Mouse (Mus musculus): ENCODE measurements around the gene Ctss. TPM values are rescaled to one million over a fixed set of nuclear protein-coding genes. Genes with fewer than 3 reads are reported as not detected.
"Not testable (repeated sequence)": the region's sequence is repeated elsewhere in the genome, so short reads cannot be mapped to it uniquely, and the experiment has no call there.

Ctss gene
- total RNA-seq, 1 experiment from 2014 or later = 20.2 TPM

DNA sequence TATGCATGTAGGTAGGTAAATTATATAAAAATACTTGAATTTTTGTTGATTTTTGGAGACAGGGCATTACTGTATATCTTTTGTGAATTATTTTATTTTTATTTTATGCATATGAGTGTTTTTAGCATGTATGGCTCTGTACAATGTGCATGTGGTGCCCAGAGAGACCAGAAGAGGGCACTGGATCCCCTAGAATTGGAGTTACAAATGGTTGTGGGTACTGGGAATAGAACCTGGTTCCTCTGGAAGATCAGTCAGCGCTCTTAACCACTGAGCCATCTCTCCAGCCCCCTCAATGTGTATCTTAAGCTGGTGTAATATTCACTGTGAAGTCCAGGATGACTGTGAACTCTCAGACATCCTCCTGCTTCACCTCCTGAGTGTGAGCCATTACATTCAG, 8.3 kb downstream of the Ctss start:
- DNase-seq = no peak

DNA sequence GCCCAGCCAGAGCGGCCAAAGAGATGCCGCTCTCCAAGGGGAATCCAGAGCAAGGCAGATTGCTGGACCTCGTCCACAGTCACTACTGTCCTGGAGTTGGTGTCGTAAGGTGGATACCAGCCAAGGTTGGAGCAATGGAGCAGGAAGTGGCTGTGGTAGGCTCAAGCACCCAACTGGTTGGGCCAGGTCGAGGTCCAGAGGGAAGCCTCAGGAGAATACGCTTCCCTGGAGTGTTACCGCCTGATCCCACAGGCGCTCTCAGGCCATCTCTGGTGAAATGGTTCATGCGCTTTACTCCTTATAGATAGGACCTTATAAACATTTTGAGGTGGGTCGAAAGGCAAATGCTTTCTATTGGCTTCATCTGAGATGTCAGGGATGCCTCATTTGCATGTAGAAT, 12.3 kb downstream of the Ctss start:
- DNase-seq = no peak

DNA sequence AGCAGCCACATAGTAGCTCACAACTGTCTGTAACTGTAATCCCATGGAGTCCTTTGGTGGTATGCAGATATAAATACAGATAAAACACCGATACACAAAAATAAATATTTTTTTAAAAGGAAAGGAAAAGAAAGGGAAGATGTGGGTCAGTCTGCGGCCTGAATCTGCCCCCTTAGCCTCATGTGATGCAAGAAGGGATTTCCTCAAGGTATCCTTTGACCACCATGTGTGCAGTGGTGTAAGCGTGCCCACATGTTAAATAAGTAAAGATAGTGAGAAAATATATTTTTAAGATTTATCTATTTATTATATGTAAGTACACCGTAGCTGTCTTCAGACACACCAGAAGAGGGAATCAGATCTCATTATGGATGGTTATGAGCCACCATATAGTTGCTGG, 13.3 kb downstream of the Ctss start:
- no peak for DNase-seq

DNA sequence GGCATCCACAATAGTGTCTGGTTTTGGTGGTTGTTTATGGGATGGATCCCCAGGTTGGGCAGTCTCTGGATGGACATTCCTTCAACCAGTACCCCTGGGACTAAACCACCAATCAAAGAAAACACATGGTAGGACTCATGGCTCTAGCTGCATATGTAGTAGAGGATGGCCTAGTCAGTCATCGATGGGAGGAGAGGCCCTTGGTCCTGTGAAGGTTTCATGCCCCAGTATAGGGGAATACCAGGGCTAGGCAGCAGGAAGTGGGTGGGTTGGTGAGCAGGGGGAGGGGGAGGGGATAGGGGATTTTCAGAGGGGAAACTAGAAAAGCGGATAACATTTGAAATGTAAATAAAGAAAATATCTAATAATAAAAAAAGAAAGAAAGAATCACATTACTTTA, 14.6 kb downstream of the Ctss start:
- DNase-seq = not testable (repeated sequence)

DNA sequence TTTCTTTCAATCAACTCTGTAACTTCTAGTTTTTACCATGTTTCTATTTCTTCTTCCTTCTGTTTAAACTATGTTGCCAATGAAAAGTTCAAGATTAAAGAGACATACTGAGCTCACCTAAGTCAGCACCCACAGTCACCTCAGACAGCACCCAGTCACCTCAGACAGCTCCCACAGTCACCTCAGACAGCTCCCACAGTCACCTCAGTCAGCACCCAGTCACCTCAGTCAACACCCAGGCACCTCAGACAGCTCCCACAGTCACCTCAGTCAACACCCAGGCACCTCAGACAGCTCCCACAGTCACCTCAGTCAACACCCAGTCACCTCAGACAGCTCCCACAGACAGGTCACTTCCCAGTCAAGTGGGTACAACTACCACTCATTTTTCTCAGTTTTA, 15.6 kb downstream of the Ctss start:
- no peak for DNase-seq

DNA sequence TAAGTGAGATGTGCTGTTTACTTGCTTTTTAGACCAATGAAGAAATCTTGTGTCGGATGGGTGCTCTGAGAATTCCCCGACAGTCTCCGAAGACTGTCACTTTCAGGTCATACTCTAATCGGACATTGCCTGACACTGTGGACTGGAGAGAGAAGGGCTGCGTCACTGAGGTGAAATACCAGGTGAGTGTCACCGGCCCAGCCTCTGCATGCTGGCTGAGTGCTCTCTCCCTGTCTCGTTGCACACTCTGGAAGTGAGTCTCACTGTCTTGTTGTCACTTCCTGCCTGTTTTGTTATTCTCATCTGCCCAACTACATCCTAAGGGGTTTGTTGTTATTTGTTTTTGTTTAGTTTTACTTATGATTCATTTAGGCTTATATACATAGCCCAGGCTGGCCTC, 16.4 kb downstream of the Ctss start:
- no peak for DNase-seq

DNA sequence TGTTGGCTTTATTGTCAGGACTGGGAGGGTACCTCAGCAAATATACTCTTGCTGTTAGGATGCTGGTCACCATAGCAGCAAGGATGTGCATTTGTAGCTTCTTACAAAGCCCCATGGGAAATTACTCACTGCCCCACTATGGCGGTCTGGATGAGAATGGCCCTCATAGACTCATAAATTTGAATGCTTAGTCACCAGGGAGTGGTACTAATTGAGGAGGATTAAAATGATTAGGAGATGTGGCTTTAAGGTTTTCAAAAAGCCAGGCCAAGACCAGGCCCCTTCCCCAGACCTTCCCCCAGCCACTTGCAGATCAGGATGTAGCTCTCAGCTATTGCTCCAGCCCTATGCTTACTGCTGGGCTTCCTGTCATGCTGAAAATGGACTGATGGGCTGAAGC, 23.6 kb downstream of the Ctss start:
- no peak for DNase-seq

DNA sequence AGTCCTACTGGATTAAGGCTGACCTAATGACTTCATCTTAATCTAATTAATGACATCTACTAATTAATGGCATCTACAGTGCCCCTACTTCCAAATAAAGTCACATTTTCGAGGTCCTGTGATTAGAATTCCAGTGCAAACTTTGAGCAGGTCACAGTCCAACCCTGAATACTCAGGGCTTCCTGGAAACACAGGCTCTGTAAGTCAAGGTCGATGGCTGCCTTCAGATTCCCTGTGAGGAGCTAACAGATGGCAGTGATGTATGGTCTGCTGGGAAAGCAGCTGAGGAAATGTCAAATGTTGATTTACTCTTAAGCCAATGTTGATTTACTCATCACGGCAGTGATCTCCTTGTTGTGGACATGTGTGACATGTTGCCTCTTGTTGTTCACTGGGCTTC, 27.4 kb downstream of the Ctss start:
- DNase-seq = no peak

DNA sequence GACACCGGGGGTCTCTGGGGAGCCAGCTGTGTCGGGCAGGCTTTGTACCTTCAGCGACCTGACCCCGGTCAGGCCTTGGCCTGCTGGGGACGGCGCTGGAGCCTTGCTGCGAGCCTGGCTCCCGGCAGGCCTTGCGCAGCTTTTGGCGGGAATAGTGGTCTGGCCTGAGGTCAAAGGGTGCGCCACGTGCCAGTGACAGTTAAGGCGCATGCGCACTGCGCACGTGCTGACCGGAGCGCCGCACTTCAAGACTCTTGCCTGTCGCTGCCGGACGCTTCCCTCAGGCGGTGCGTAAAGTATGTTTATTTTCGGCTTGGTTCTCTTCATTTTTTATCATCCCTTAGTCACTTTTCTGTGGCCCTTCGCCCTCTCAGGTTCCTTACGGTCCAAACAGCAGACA, 32.9 kb downstream of the Ctss start, which contains the start of gene Hormad1:
TSS of gene Hormad1 (plus strand) at position 241 of the 400 bp plus-strand sequence.
- DNase-seq = no peak

DNA sequence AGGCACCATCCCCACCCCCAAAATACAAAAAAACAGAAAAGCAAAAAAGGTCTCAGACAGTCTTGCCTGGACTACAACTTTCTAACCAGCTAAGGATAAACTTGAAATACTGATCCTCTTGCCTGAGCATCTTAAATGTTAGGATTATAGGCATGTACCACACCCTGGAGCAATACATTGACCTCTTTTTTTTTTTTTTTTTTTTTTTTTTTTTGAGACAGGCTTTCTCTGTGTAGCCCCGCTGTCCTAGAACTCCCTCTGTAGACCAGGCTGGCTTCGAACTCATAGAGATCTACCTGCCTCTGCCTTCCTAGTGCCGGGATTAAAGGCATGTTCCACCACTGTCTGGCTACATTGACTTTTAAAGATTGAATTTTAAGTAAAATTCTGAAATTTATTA, 34.2 kb downstream of the Ctss start:
- no peak for DNase-seq

DNA sequence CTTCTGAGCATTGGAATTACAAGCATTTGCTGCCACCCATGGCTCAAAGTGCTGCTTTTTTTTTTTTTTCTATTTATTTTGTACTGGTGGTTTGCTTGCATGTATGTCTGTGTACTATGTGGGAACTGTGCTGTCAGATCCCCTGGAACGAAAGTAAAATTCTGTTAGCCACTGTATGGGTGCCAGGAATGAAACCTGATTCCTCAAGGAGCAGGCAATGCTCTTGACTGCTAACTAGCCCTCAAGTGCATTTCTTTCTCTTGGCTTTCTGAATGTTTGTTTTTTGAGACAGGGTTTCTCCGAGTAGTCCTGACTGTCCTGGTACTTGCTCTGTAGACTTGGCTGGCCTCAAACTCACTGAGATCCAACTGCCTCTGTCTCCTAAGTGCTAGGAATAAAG, 35.2 kb downstream of the Ctss start:
- no peak for DNase-seq

DNA sequence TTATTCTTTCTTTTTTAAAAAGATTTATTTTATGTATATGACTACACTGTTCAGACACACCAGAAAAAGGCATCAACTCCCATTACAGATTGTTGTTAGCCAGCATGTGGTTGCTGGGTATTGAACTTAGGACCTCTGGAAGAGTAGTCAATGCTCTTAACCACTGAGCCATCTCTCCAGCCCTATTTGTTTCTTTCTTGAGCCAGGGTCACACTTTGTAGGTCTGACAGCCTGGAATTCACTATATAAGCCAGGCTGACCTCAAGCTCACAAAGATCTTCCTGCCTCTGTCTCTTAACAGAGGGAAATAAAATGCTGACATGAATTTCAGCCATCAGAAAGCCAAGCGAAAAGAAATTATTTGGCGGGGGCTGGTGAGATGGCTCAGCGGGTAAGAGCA, 43.0 kb downstream of the Ctss start:
- no peak for DNase-seq

DNA sequence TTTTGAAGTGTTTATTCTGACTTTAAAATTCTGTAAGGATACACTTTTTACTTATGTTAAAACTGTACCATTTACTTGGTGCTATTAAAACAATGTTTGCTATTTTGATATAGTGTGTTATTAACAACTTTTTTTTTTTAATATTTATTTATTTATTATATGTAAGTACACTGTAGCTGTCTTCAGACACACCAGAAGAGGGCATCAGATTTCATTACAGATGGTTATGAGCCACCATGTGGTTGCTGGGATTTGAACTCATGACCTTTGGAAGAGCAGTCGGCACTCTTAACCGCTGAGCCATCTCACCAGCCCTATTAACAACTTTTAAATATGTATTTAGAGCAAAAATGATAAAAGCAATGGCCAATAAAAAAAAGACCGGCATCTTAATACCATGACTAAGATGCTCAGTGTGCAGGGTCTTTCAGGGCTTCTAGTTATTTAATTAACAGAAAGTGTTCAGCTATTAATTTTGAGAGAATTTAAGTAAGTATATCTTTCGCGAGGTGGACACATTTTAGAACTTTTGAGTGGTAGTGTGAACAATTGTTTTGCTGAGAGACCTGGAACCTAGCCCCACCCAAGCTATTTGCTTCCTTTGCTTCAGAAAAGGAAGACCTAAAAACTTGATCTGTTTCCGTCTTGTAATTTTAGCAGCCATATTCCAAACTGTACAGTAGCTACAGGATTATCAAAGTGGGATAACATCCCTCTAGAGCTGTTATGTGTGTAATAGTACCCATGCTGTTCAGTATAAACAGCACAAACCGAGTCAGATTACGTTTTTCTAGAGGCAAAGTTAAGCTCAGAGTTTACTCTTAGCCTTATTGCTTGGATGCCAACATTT, 61.4 kb downstream of the Ctss start:
- DNase-seq = no peak

DNA sequence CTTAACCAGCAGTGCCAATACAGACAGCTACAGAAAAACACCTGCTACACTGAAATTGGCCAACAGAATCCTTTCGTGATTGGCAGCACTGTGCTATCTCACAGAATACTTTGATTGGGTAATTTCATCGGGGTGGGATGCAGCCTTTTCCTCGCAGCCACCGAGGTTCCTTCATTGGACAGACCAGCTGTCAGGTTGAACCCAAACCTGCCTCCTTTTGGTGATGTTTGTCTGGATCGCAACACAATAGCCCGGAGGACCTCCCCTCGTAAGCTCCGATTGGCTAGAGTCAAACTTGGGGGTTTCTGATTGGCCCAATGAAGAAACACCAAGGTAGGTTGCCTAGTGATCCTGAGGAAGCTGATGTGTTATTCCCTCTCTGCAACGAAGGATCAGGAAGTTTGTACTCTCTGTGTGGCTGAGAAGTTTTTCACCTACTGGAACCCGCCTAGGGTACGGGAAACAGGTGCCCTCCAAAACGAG, 62.1 kb downstream of the Ctss start, which contains the start of gene Golph3l:
TSS of gene Golph3l (plus strand) at position 331 of the 483 bp plus-strand sequence.
- DNase-seq = peak; percentile 87

DNA sequence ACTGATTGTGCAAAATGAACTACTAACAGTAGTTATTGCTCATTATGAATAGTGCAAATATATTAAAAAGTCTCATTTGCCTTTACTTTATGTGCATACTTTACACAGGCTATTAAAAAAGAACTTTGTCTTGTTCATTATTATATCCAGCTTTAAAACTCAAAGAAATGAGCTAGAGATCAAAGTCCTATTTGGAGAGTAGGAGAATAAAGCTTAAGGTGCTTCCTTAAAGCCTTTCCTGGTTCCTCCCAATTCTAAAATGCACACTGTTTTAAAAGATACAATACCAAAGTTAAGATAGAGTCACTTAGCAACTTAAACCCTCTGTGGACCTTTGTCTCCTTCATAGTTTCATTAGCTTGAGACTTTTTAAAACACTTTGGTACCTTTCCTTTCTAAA, 72.1 kb downstream of the Ctss start:
- DNase-seq = no peak

DNA sequence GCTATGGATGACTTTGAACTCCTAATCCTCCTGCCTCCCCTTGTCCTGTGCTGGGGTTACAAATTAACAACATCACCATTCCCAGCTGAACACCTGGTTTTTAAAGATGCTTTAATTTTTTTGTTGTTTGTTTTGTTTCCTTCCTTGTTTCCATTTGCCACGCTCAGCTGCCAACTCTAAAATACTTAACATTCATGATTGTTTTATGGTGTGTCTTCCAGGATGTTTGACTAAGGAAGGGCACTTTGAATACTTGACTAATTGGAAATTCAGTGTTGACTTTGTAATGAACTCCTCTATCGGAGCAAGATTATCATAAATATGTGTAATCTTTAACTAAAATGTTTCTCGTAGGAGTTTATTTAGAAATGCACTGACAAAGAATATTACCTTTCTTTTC, 74.7 kb downstream of the Ctss start:
- DNase-seq = no peak

Other genes starting within 250 kb of the Ctss start
- 164 and 181 TPM in 2 replicates for gene Mindy1, start 245.4 kb upstream of the Ctss start, total RNA-seq (2021)
- gene Prune1, start 244.7 kb upstream of the Ctss start, total RNA-seq (2021) = 27.9 and 38.2 TPM in 2 replicates
- gene Anxa9, start 219.6 kb upstream of the Ctss start, total RNA-seq (2021) = 1.2 and 1.3 TPM in 2 replicates
- gene Cers2, start 212.0 kb upstream of the Ctss start, total RNA-seq (2021) = 253 and 254 TPM in 2 replicates
- 33.8 and 35.0 TPM in 2 replicates for gene Setdb1, start 169.6 kb upstream of the Ctss start, total RNA-seq (2021)
- gene 4930558C23Rik, start 123.9 kb upstream of the Ctss start, total RNA-seq (2021) = not detected in 2 replicates
- gene Arnt, start 92.4 kb upstream of the Ctss start, total RNA-seq (2021) = 68.2 and 87.6 TPM in 2 replicates
- gene Ctsk, start 27.5 kb upstream of the Ctss start, total RNA-seq (2021) = 2.9 and 4.5 TPM in 2 replicates
- gene Hormad1, start 32.9 kb downstream of the Ctss start, total RNA-seq (2021) = not detected in 2 replicates
- 38.2 and 49.1 TPM in 2 replicates for gene Golph3l, start 62.1 kb downstream of the Ctss start, total RNA-seq (2021)
- 86.4 and 93.1 TPM in 2 replicates for gene Ensa, start 98.2 kb downstream of the Ctss start, total RNA-seq (2021)
- 165 and 167 TPM in 2 replicates for gene Mcl1, start 132.0 kb downstream of the Ctss start, total RNA-seq (2021)
- 5.6 and 6.1 TPM in 2 replicates for gene Adamtsl4, start 161.1 kb downstream of the Ctss start, total RNA-seq (2021)
- 306 and 318 TPM in 2 replicates for gene Ecm1, start 212.8 kb downstream of the Ctss start, total RNA-seq (2021)
- gene Tars2, start 233.4 kb downstream of the Ctss start, total RNA-seq (2021) = 54.5 and 58.8 TPM in 2 replicates